Mouse (Mus musculus) fat pad, adult 2 months (tissue): ENCODE data around the gene Dnajb2.

Experiments used
- DNase-seq: peaks from one replicate; pipeline ENCODE4 v3.0.0-alpha.2; 2011; ENCODE audit warnings: low read depth, low spot score; ENCODE audit errors: extremely low read depth

The Dnajb2 gene

GRCm38 (mm10) chr1:75290582-75290981, 54.4 kb downstream of the Dnajb2 start:
- no peak for DNase-seq

- no peak for DNase-seq
These were observed 55.1 kb downstream of the Dnajb2 start for GRCm38 (mm10) chr1:75291321-75291720.

- no peak for DNase-seq
These were observed 56.5 kb downstream of the Dnajb2 start for GRCm38 (mm10) chr1:75292476-75293330.

GRCm38 (mm10) chr1:75293331-75293701, 57.1 kb downstream of the Dnajb2 start:
- no peak for DNase-seq

GRCm38 (mm10) chr1:75294294-75294693, 58.1 kb downstream of the Dnajb2 start:
- no peak for DNase-seq
